Mouse (Mus musculus): ENCODE results near the gene Ttc6. TPM values are rescaled to one million over a fixed set of nuclear protein-coding genes. Genes with fewer than 3 reads are reported as not detected.

Ttc6 gene
- polyA plus RNA-seq (2014; fragmentation: Nextera tagmentation; extraction: Ambion mirVana), result 0.78 and 0.80 TPM in 2 replicates

- Histone ChIP-seq H3K4me3 (ENCODE audit: low read depth, low read length) (no peak within 1 kb of the TSS), H3K9me3 (ENCODE audit: control insufficient read depth, low read length) (no peaks in the 10 kb centered on the region; the same call in 1 of the 2 replicates), H3K4me1 (ENCODE audit: control insufficient read depth, insufficient read depth, low read length) (no peaks in the 10 kb centered on the region), H3K4me2 (ENCODE audit: low read depth, low read length) (no peak within 1 kb of the TSS), H3K9ac (ENCODE audit: low read depth, low read length) (no peak within 1 kb of the TSS), H3K36me3 (ENCODE audit: control insufficient read depth, insufficient read depth, low read length) (no peaks in the 10 kb centered on the region), H3K27ac (replicated peaks; ENCODE audit: low read depth, low read length) (no peak within 1 kb of the TSS), H3K27me3 (replicated peaks; ENCODE audit: control insufficient read depth, insufficient read depth, low read length) (no peaks in the 10 kb centered on the region)
- no peak for ATAC-seq (ENCODE audit: low read depth)
- 75% methylated on average over 6 of the region's 6 CpGs for WGBS
- DNase-seq (ENCODE audit: low spot score), result no peak
Observed at GRCm38 (mm10) chr12:57563909-57564308, at the start of gene Ttc6. Ttc6 (plus strand) TSS chr12:57564113.

GRCm38 (mm10) chr12:57514552-57514951, 49.4 kb upstream of the Ttc6 start:
- Histone ChIP-seq H3K4me1 (ENCODE audit: control insufficient read depth, insufficient read depth, low read length) (no peaks in the 10 kb centered on the region), H3K4me2 (ENCODE audit: low read depth, low read length) (no peak overlapping the region), H3K27ac (replicated peaks; ENCODE audit: low read depth, low read length) (no peak overlapping the region), H3K4me3 (ENCODE audit: low read depth, low read length) (no peak overlapping the region), H3K27me3 (replicated peaks; ENCODE audit: control insufficient read depth, insufficient read depth, low read length) (no peaks in the 10 kb centered on the region), H3K9ac (ENCODE audit: low read depth, low read length) (no peak overlapping the region), H3K9me3 (ENCODE audit: control insufficient read depth, low read length) (no peaks in the 10 kb centered on the region), H3K36me3 (ENCODE audit: control insufficient read depth, insufficient read depth, low read length) (no peaks in the 10 kb centered on the region)
- no peak for DNase-seq (ENCODE audit: low spot score)
- 60% methylated on average over 1 of the region's 1 CpGs for WGBS
- ATAC-seq (ENCODE audit: low read depth), result no peak

GRCm38 (mm10) chr12:57515702-57516377, 48.1 kb upstream of the Ttc6 start:
- Histone ChIP-seq H3K27me3 (replicated peaks; ENCODE audit: control insufficient read depth, insufficient read depth, low read length) (no peaks in the 10 kb centered on the region), H3K4me2 (ENCODE audit: low read depth, low read length) (no peak overlapping the region), H3K4me3 (ENCODE audit: low read depth, low read length) (no peak overlapping the region), H3K27ac (replicated peaks; ENCODE audit: low read depth, low read length) (no peak overlapping the region), H3K36me3 (ENCODE audit: control insufficient read depth, insufficient read depth, low read length) (no peaks in the 10 kb centered on the region), H3K4me1 (ENCODE audit: control insufficient read depth, insufficient read depth, low read length) (no peaks in the 10 kb centered on the region), H3K9me3 (ENCODE audit: control insufficient read depth, low read length) (no peaks in the 10 kb centered on the region), H3K9ac (ENCODE audit: low read depth, low read length) (no peak overlapping the region)
- ATAC-seq (ENCODE audit: low read depth) (no peak), DNase-seq (ENCODE audit: low spot score) (no peak)
- WGBS, result 51% methylated on average over 12 of the region's 12 CpGs

- Histone ChIP-seq H3K4me2 (ENCODE audit: low read depth, low read length) (no peak overlapping the region), H3K9ac (ENCODE audit: low read depth, low read length) (no peak overlapping the region), H3K4me3 (ENCODE audit: low read depth, low read length) (no peak overlapping the region), H3K27ac (replicated peaks; ENCODE audit: low read depth, low read length) (no peak overlapping the region), H3K9me3 (ENCODE audit: control insufficient read depth, low read length) (no peaks in the 10 kb centered on the region), H3K27me3 (replicated peaks; ENCODE audit: control insufficient read depth, insufficient read depth, low read length) (peaks cover 32% of the 10 kb centered on the region), H3K36me3 (ENCODE audit: control insufficient read depth, insufficient read depth, low read length) (no peaks in the 10 kb centered on the region), H3K4me1 (ENCODE audit: control insufficient read depth, insufficient read depth, low read length) (no peaks in the 10 kb centered on the region)
- no peak for DNase-seq (ENCODE audit: low spot score)
- ATAC-seq (ENCODE audit: low read depth), result no peak
- 72% methylated on average over 4 of the region's 4 CpGs for WGBS
Observed at GRCm38 (mm10) chr12:57528335-57528734, 35.6 kb upstream of the Ttc6 start.

- no peaks in the 10 kb centered on the region for H3K36me3 ChIP-seq (ENCODE audit: control insufficient read depth, insufficient read depth, low read length)
- no peak for ATAC-seq (ENCODE audit: low read depth)
- H3K9me3 ChIP-seq (ENCODE audit: control insufficient read depth, low read length), result no peaks in the 10 kb centered on the region
- peaks cover 53% of the 10 kb centered on the region for H3K27me3 ChIP-seq (replicated peaks; ENCODE audit: control insufficient read depth, insufficient read depth, low read length)
- 15% methylated on average over 9 of the region's 9 CpGs for WGBS
- no peak for DNase-seq (ENCODE audit: low spot score)
- H3K4me1 ChIP-seq (ENCODE audit: control insufficient read depth, insufficient read depth, low read length), result no peaks in the 10 kb centered on the region
- H3K4me2 ChIP-seq (ENCODE audit: low read depth, low read length), result no peak overlapping the region
- no peak overlapping the region for H3K9ac ChIP-seq (ENCODE audit: low read depth, low read length)
- H3K27ac ChIP-seq (replicated peaks; ENCODE audit: low read depth, low read length), result no peak overlapping the region
- H3K4me3 ChIP-seq (ENCODE audit: low read depth, low read length), result no peak overlapping the region
Observed at GRCm38 (mm10) chr12:57530474-57530873, 33.4 kb upstream of the Ttc6 start.

- Histone ChIP-seq H3K27me3 (replicated peaks; ENCODE audit: control insufficient read depth, insufficient read depth, low read length) (peaks cover 90% of the 10 kb centered on the region), H3K36me3 (ENCODE audit: control insufficient read depth, insufficient read depth, low read length) (no peaks in the 10 kb centered on the region), H3K9me3 (ENCODE audit: control insufficient read depth, low read length) (no peaks in the 10 kb centered on the region), H3K4me3 (ENCODE audit: low read depth, low read length) (0 out of 2 replicates have a peak overlapping the region, but pooled peaks have one; percentile 3), H3K4me1 (ENCODE audit: control insufficient read depth, insufficient read depth, low read length) (0 out of 2 replicates have a peak, but pooled peaks cover 7% of the 10 kb centered on the region), H3K4me2 (ENCODE audit: low read depth, low read length) (peak overlapping the region; percentile 8; the same call in 1 of the 2 replicates), H3K9ac (ENCODE audit: low read depth, low read length) (no peak overlapping the region), H3K27ac (replicated peaks; ENCODE audit: low read depth, low read length) (no peak overlapping the region)
- WGBS, result 5% methylated on average over 4 of the region's 6 CpGs
- peak; percentile 19; the same call in 1 of the 2 replicates for ATAC-seq (ENCODE audit: low read depth)
- DNase-seq (ENCODE audit: low spot score), result no peak
Observed at GRCm38 (mm10) chr12:57534517-57534878, 29.4 kb upstream of the Ttc6 start.

GRCm38 (mm10) chr12:57534879-57535611, 28.9 kb upstream of the Ttc6 start:
- Histone ChIP-seq H3K4me3 (ENCODE audit: low read depth, low read length) (0 out of 2 replicates have a peak overlapping the region, but pooled peaks have one; percentile 3), H3K9me3 (ENCODE audit: control insufficient read depth, low read length) (no peaks in the 10 kb centered on the region), H3K4me1 (ENCODE audit: control insufficient read depth, insufficient read depth, low read length) (0 out of 2 replicates have a peak, but pooled peaks cover 7% of the 10 kb centered on the region), H3K27ac (replicated peaks; ENCODE audit: low read depth, low read length) (no peak overlapping the region), H3K9ac (ENCODE audit: low read depth, low read length) (no peak overlapping the region), H3K4me2 (ENCODE audit: low read depth, low read length) (peak overlapping the region; percentile 8; the same call in 1 of the 2 replicates), H3K36me3 (ENCODE audit: control insufficient read depth, insufficient read depth, low read length) (no peaks in the 10 kb centered on the region), H3K27me3 (replicated peaks; ENCODE audit: control insufficient read depth, insufficient read depth, low read length) (peaks cover 93% of the 10 kb centered on the region)
- no peak for DNase-seq (ENCODE audit: low spot score)
- 1% methylated on average over 19 of the region's 39 CpGs for WGBS
- ATAC-seq (ENCODE audit: low read depth), result peak; percentile 23; the same call in 1 of the 2 replicates

GRCm38 (mm10) chr12:57536056-57536908, 27.6 kb upstream of the Ttc6 start:
- ATAC-seq (ENCODE audit: low read depth) (no peak), DNase-seq (ENCODE audit: low spot score) (no peak)
- H3K27me3 ChIP-seq (replicated peaks; ENCODE audit: control insufficient read depth, insufficient read depth, low read length), result peaks cover 92% of the 10 kb centered on the region
- no peak overlapping the region for H3K27ac ChIP-seq (replicated peaks; ENCODE audit: low read depth, low read length)
- H3K9ac ChIP-seq (ENCODE audit: low read depth, low read length), result no peak overlapping the region
- WGBS, result 5% methylated on average over 25 of the region's 25 CpGs
- no peak overlapping the region for H3K4me3 ChIP-seq (ENCODE audit: low read depth, low read length)
- 0 out of 2 replicates have a peak, but pooled peaks cover 7% of the 10 kb centered on the region for H3K4me1 ChIP-seq (ENCODE audit: control insufficient read depth, insufficient read depth, low read length)
- H3K4me2 ChIP-seq (ENCODE audit: low read depth, low read length), result no peak overlapping the region
- H3K36me3 ChIP-seq (ENCODE audit: control insufficient read depth, insufficient read depth, low read length), result no peaks in the 10 kb centered on the region
- H3K9me3 ChIP-seq (ENCODE audit: control insufficient read depth, low read length), result no peaks in the 10 kb centered on the region
